Mouse (Mus musculus): ENCODE results near the gene 1810062G17Rik. TPM values are rescaled to one million over a fixed set of nuclear protein-coding genes. Genes with fewer than 3 reads are reported as not detected.

Gene 1810062G17Rik
- polyA plus RNA-seq (2012; rRNA removed) = 2.0 and 2.3 TPM in 2 replicates
- 2.0 and 2.3 TPM in 2 replicates for polyA plus RNA-seq (2014; fragmentation: Nextera tagmentation; extraction: Ambion mirVana)

DNA sequence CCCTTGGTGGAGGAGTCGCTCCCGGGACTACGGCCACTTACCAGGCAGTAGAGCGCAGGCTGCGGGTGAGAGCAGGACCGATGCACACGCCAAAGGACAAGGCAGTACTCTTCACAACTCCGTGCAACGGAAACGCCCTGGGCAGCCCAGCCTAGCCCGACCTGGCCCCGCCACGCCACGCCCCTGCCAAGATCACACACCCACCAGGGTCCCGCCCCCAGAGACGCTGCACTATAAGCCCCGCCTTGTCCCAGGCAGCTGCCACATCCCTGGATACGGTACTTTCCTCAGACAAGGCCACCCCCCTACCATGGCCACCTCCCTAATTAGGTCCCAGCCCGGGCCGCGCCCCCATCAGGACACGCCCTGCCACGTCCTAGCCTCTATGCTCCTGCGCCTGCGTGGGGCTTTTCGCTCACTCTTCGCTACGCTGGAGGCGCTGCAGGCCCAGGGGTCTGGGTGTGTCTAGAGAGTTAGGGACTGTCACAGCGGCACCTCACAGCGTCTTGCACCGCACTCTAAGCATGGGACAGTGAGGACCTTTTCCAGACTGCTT is at the start of gene 1810062G17Rik, which contains the start of gene Anxa5:
1810062G17Rik (plus strand) TSS at position 406 of the 556 bp plus-strand sequence.
Anxa5 (minus strand) TSS at position 363 of the 556 bp plus-strand sequence.
- ATAC-seq (ENCODE audit: low FRiP score, low read depth) = peak; percentile 96
- TF ChIP-seq POLR2A (IDR thresholded peaks at IDR 0.05; ENCODE audit: borderline replicate concordance, extremely low read depth, insufficient read depth, insufficient read length) = peak; percentile 90; the same call in 1 of the 2 replicates
- Histone ChIP-seq H3K27ac (replicated peaks; ENCODE audit: low read depth, low read length) (peak within 1 kb of the TSS; percentile 92), H3K4me1 (ENCODE audit: control insufficient read depth, insufficient read depth, low read length) (peaks cover 13% of the 10 kb centered on the region; the same call in 1 of the 2 replicates), H3K36me3 (ENCODE audit: control insufficient read depth, insufficient read depth, low read length) (no peaks in the 10 kb centered on the region), H3K9ac (ENCODE audit: low read depth, low read length, severe bottlenecking) (peak within 1 kb of the TSS; percentile 75), H3K4me3 (replicated peaks; ENCODE audit: low read length) (peak within 1 kb of the TSS; percentile 77), H3K4me2 (replicated peaks; ENCODE audit: low read depth, low read length, severe bottlenecking) (peak within 1 kb of the TSS; percentile 89), H3K27me3 (ENCODE audit: control insufficient read depth, insufficient read depth, low read length) (no peaks in the 10 kb centered on the region), H3K9me3 (ENCODE audit: control insufficient read depth, low read length) (no peaks in the 10 kb centered on the region)
- peak; percentile 96 for DNase-seq (ENCODE audit: low spot score)
- under 1% methylated on average over 29 of the region's 32 CpGs for WGBS

- DNase-seq (ENCODE audit: low spot score) (no peak), ATAC-seq (ENCODE audit: low FRiP score, low read depth) (no peak)
- no peak for TF ChIP-seq POLR2A (IDR thresholded peaks at IDR 0.05; ENCODE audit: borderline replicate concordance, extremely low read depth, insufficient read depth, insufficient read length)
- Histone ChIP-seq H3K4me2 (replicated peaks; ENCODE audit: low read depth, low read length, severe bottlenecking) (no peak overlapping the region), H3K4me3 (replicated peaks; ENCODE audit: low read length) (no peak overlapping the region), H3K4me1 (ENCODE audit: control insufficient read depth, insufficient read depth, low read length) (no peaks in the 10 kb centered on the region), H3K9ac (ENCODE audit: low read depth, low read length, severe bottlenecking) (no peak overlapping the region), H3K9me3 (ENCODE audit: control insufficient read depth, low read length) (no peaks in the 10 kb centered on the region), H3K27me3 (ENCODE audit: control insufficient read depth, insufficient read depth, low read length) (no peaks in the 10 kb centered on the region), H3K36me3 (ENCODE audit: control insufficient read depth, insufficient read depth, low read length) (no peaks in the 10 kb centered on the region), H3K27ac (replicated peaks; ENCODE audit: low read depth, low read length) (no peak overlapping the region)
- 93% methylated on average over 8 of the region's 8 CpGs for WGBS
Observed at GRCm38 (mm10) chr3:36427386-36427785, 48.4 kb upstream of the 1810062G17Rik start.

GRCm38 (mm10) chr3:36430360-36430759 is 45.4 kb upstream of the 1810062G17Rik start:
- WGBS = 83% methylated on average over 1 of the region's 1 CpGs
- H3K36me3 ChIP-seq (ENCODE audit: control insufficient read depth, insufficient read depth, low read length) = no peaks in the 10 kb centered on the region

GRCm38 (mm10) chr3:36440280-36440679 is 35.5 kb upstream of the 1810062G17Rik start:
- Histone ChIP-seq H3K36me3 (ENCODE audit: control insufficient read depth, insufficient read depth, low read length) (no peaks in the 10 kb centered on the region; the same call in 1 of the 2 replicates), H3K27me3 (ENCODE audit: control insufficient read depth, insufficient read depth, low read length) (no peaks in the 10 kb centered on the region), H3K9me3 (ENCODE audit: control insufficient read depth, low read length) (no peaks in the 10 kb centered on the region), H3K4me2 (replicated peaks; ENCODE audit: low read depth, low read length, severe bottlenecking) (no peak overlapping the region), H3K9ac (ENCODE audit: low read depth, low read length, severe bottlenecking) (no peak overlapping the region), H3K4me1 (ENCODE audit: control insufficient read depth, insufficient read depth, low read length) (peaks cover 9% of the 10 kb centered on the region; the same call in 1 of the 2 replicates), H3K27ac (replicated peaks; ENCODE audit: low read depth, low read length) (no peak overlapping the region), H3K4me3 (replicated peaks; ENCODE audit: low read length) (no peak overlapping the region)
- no peak for ATAC-seq (ENCODE audit: low FRiP score, low read depth)
- no peak for DNase-seq (ENCODE audit: low spot score)
- 80% methylated on average over 4 of the region's 4 CpGs for WGBS
- TF ChIP-seq POLR2A (IDR thresholded peaks at IDR 0.05; ENCODE audit: borderline replicate concordance, extremely low read depth, insufficient read depth, insufficient read length) = no peak

More at GRCm38 (mm10) chr3:36430360-36430759, 45.4 kb upstream of the 1810062G17Rik start:
- no peak for ATAC-seq (ENCODE audit: low FRiP score, low read depth)
- no peak for TF ChIP-seq POLR2A (IDR thresholded peaks at IDR 0.05; ENCODE audit: borderline replicate concordance, extremely low read depth, insufficient read depth, insufficient read length)
- Histone ChIP-seq H3K9me3 (ENCODE audit: control insufficient read depth, low read length) (no peaks in the 10 kb centered on the region), H3K4me3 (replicated peaks; ENCODE audit: low read length) (no peak overlapping the region), H3K27ac (replicated peaks; ENCODE audit: low read depth, low read length) (no peak overlapping the region), H3K9ac (ENCODE audit: low read depth, low read length, severe bottlenecking) (no peak overlapping the region), H3K4me1 (ENCODE audit: control insufficient read depth, insufficient read depth, low read length) (no peaks in the 10 kb centered on the region), H3K4me2 (replicated peaks; ENCODE audit: low read depth, low read length, severe bottlenecking) (no peak overlapping the region), H3K27me3 (ENCODE audit: control insufficient read depth, insufficient read depth, low read length) (no peaks in the 10 kb centered on the region)
- no peak for DNase-seq (ENCODE audit: low spot score)

DNA sequence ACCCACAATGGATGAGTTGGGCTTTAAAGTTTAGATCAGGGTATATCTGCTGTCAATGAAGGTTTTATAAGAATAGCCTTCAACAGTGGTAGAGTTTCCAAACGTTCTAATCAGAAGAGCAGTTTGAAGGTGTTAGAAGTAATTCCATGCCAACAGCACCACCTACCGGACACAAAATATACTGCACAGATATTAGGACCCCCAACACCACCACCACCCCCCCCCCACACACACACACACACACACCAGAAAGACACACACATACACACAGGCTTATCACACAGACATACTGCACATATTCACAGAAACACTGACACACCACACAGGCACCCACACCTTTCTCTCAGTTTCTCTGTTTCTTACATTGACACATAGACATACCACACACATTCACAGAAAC is 33.3 kb upstream of the 1810062G17Rik start:
- WGBS = 0% methylated on average over 2 of the region's 2 CpGs
- Histone ChIP-seq H3K27me3 (ENCODE audit: control insufficient read depth, insufficient read depth, low read length) (no peaks in the 10 kb centered on the region), H3K9me3 (ENCODE audit: control insufficient read depth, low read length) (no peaks in the 10 kb centered on the region), H3K4me1 (ENCODE audit: control insufficient read depth, insufficient read depth, low read length) (peaks cover 9% of the 10 kb centered on the region; the same call in 1 of the 2 replicates), H3K27ac (replicated peaks; ENCODE audit: low read depth, low read length) (no peak overlapping the region), H3K9ac (ENCODE audit: low read depth, low read length, severe bottlenecking) (no peak overlapping the region), H3K36me3 (ENCODE audit: control insufficient read depth, insufficient read depth, low read length) (peaks cover under 1% of the 10 kb centered on the region; the same call in 1 of the 2 replicates), H3K4me3 (replicated peaks; ENCODE audit: low read length) (no peak overlapping the region), H3K4me2 (replicated peaks; ENCODE audit: low read depth, low read length, severe bottlenecking) (no peak overlapping the region)
- no peak for TF ChIP-seq POLR2A (IDR thresholded peaks at IDR 0.05; ENCODE audit: borderline replicate concordance, extremely low read depth, insufficient read depth, insufficient read length)
- peak; percentile 78 for DNase-seq (ENCODE audit: low spot score)
- ATAC-seq (ENCODE audit: low FRiP score, low read depth) = peak; percentile 56

Data from limb, embryonic 14.5 days (tissue).